Mouse (Mus musculus) layer of hippocampus, adult 9-10 months (tissue): ENCODE measurements around the gene Mapk1ip1.

Source experiments
- DNase-seq: peaks from one replicate; pipeline ENCODE4 v3.0.0; 2022; ENCODE audit warnings: low spot score

The Mapk1ip1 gene

GRCm38 (mm10) chr7:138845544-138846391, at the start of gene Mapk1ip1, which contains the start of gene Ppp2r2d:
Gene Mapk1ip1 (minus strand): TSS chr7:138846273.
Gene Ppp2r2d (plus strand): TSS chr7:138846079.
- DNase-seq = peak; percentile 90

- DNase-seq = no peak
Measured at GRCm38 (mm10) chr7:138885365-138886289, 39.6 kb upstream of the Mapk1ip1 start.

- DNase-seq = no peak
Measured at GRCm38 (mm10) chr7:138883724-138884123, 37.7 kb upstream of the Mapk1ip1 start.

GRCm38 (mm10) chr7:138875031-138875430, 29.0 kb upstream of the Mapk1ip1 start:
- DNase-seq = no peak

GRCm38 (mm10) chr7:138872956-138873355, 26.9 kb upstream of the Mapk1ip1 start:
- no peak for DNase-seq

GRCm38 (mm10) chr7:138868316-138868715, 22.2 kb upstream of the Mapk1ip1 start:
- DNase-seq = no peak

- no peak for DNase-seq
Measured at GRCm38 (mm10) chr7:138867286-138867685, 21.2 kb upstream of the Mapk1ip1 start.

- DNase-seq = no peak
Measured at GRCm38 (mm10) chr7:138864776-138865175, 18.7 kb upstream of the Mapk1ip1 start.

- DNase-seq = no peak
Measured at GRCm38 (mm10) chr7:138863950-138864572, 18.0 kb upstream of the Mapk1ip1 start.

GRCm38 (mm10) chr7:138856670-138857069, 10.6 kb upstream of the Mapk1ip1 start:
- DNase-seq = no peak

- DNase-seq = no peak
Measured at GRCm38 (mm10) chr7:138854201-138854600, 8.1 kb upstream of the Mapk1ip1 start.

- DNase-seq = no peak
Measured at GRCm38 (mm10) chr7:138853417-138854031, 7.5 kb upstream of the Mapk1ip1 start.

GRCm38 (mm10) chr7:138850083-138850482, 4.0 kb upstream of the Mapk1ip1 start:
- no peak for DNase-seq

- no peak for DNase-seq
Measured at GRCm38 (mm10) chr7:138848028-138848920, 2.2 kb upstream of the Mapk1ip1 start.

GRCm38 (mm10) chr7:138847316-138848027, 1.4 kb upstream of the Mapk1ip1 start:
- no peak for DNase-seq

- DNase-seq = no peak
Measured at GRCm38 (mm10) chr7:138846502-138846991, 474 bp upstream of the Mapk1ip1 start.

GRCm38 (mm10) chr7:138845111-138845510, 962 bp downstream of the Mapk1ip1 start:
- DNase-seq = no peak

GRCm38 (mm10) chr7:138843421-138843820, 2.7 kb downstream of the Mapk1ip1 start:
- DNase-seq = no peak

GRCm38 (mm10) chr7:138841436-138842151, 4.5 kb downstream of the Mapk1ip1 start:
- DNase-seq = no peak
